Mouse (Mus musculus): ENCODE data around the gene Gsdma2. TPM values are rescaled to one million over a fixed set of nuclear protein-coding genes. Genes with fewer than 3 reads are reported as not detected.
A peak's percentile ranks its signal among the peaks of the same experiment; 100 is the strongest.
"Not testable (repeated sequence)": the region's sequence is repeated elsewhere in the genome, so short reads cannot be mapped to it uniquely, and the experiment has no call there.

Gene Gsdma2
- total RNA-seq, 1 experiment, result not detected

DNA sequence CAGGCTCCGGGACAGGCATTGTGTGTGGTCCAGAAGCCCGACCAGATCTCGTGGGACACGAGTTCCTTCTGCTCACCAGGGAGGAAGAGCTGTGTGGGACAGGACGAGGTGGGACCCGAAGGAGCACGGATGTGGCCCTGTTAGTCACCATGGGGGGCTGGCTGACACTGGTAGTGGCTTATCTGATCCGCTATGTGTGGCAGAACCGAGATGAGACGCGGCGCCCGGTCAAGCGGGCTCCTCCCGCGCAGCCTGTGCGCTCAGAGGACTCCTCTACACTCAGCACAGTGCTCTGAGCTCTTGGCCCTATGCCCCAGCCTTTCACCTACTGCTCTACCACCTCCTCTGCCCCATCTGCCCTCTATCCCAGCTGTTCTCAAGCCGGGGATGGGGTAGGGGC is 47.3 kb upstream of the Gsdma2 start:
- Histone ChIP-seq H3K27ac (ENCODE audit: insufficient read depth, low read depth, low read length, poor library complexity, severe bottlenecking) (no peak overlapping the region), H3K4me3 (ENCODE audit: insufficient read depth in 1 of 2, low read depth in 1 of 2, low read length in 2 of 2, poor library complexity in 1 of 2, severe bottlenecking in 1 of 2) (peak overlapping the region; percentile 33 to 39; a peak in 2 of 4 replicates), H3K9me3 (ENCODE audit: control insufficient read depth, insufficient read depth, low read depth, low read length) (no peaks in the 10 kb centered on the region), H3K36me3 (ENCODE audit: control insufficient read depth, insufficient read depth, low read length, poor library complexity, severe bottlenecking) (no peaks in the 10 kb centered on the region), H3K4me1 (ENCODE audit: control insufficient read depth in 2 of 2, insufficient read depth in 2 of 2, low read length in 2 of 2, poor library complexity in 1 of 2) (peaks cover 0 to 3% of the 10 kb centered on the region in 2 experiments; a peak in 2 of 4 replicates), H3K9ac (ENCODE audit: insufficient read depth, low read depth, low read length, poor library complexity, severe bottlenecking) (no peak overlapping the region)
- TF ChIP-seq CHD2 (IDR thresholded peaks at IDR 0.05; ENCODE audit: low read depth, low read length), result no peak
- TF ChIP-seq HCFC1 (IDR thresholded peaks at IDR 0.05; ENCODE audit: borderline replicate concordance, insufficient read depth, low read length), result no peak
- no peak for TF ChIP-seq ZC3H11A (IDR thresholded peaks at IDR 0.05; ENCODE audit: borderline replicate concordance, low read depth, low read length)
- TF ChIP-seq ZNF384 (IDR thresholded peaks at IDR 0.05; ENCODE audit: low read depth, low read length), result no peak
- no peak for TF ChIP-seq MAFK (IDR thresholded peaks at IDR 0.05; ENCODE audit: insufficient read depth, low read depth, low read length)
- in situ Hi-C loops (cut with MboI; ENCODE audit: low sequenced_read_pairs in 2 of 2, unreplicated experiment in 2 of 2), result no loop called here
- DNase-seq (ENCODE audit: low read depth, low spot score), result no peak

DNA sequence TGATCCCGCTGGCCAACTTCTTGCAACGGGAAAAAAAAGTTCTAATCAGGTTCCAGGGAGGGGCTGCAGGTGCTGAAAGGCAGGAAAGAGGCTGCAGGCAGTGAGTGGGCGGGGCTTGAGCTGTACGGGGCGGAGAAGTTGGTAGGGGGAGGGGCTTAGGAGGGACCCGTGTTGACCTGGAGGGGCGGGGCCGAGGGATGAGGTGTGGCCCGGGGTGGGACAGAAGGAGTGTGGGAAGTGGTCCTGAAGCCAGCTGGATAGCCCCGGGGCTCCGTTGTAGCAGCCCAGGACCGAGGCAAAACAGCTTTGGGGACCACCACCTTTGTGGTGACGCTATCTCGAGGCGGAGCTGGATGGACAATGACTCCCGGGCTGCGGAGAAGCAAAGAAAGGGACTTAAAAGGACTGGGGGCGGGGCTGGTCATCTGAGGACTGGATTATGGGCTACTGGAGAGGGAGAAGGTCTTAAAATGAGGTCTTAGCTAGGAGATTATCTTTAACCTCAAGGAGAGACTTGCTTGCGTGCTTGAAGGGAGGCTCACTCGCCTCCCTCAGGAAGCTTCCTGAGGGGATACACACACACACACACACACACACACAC is 44.4 kb upstream of the Gsdma2 start:
- Histone ChIP-seq H3K9me3 (ENCODE audit: control insufficient read depth, insufficient read depth, low read depth, low read length) (no peaks in the 10 kb centered on the region), H3K9ac (ENCODE audit: insufficient read depth, low read depth, low read length, poor library complexity, severe bottlenecking) (no peak overlapping the region), H3K4me1 (ENCODE audit: control insufficient read depth in 2 of 2, insufficient read depth in 2 of 2, low read length in 2 of 2, poor library complexity in 1 of 2) (peaks cover 0 to 3% of the 10 kb centered on the region in 2 experiments; a peak in 2 of 4 replicates), H3K4me3 (ENCODE audit: insufficient read depth in 1 of 2, low read depth in 1 of 2, low read length in 2 of 2, poor library complexity in 1 of 2, severe bottlenecking in 1 of 2) (peak overlapping the region; percentile 58 to 84), H3K36me3 (ENCODE audit: control insufficient read depth, insufficient read depth, low read length, poor library complexity, severe bottlenecking) (no peaks in the 10 kb centered on the region), H3K27ac (ENCODE audit: insufficient read depth, low read depth, low read length, poor library complexity, severe bottlenecking) (no peak overlapping the region)
- in situ Hi-C loops (cut with MboI; ENCODE audit: low sequenced_read_pairs in 2 of 2, unreplicated experiment in 2 of 2), result no loop called here
- DNase-seq (ENCODE audit: low read depth, low spot score), result peak; percentile 93
- 0 out of 2 replicates have a peak, but pooled peaks have one; percentile 44 for TF ChIP-seq ZNF384 (IDR thresholded peaks at IDR 0.05; ENCODE audit: low read depth, low read length)
- TF ChIP-seq MAFK (IDR thresholded peaks at IDR 0.05; ENCODE audit: insufficient read depth, low read depth, low read length), result no peak

DNA sequence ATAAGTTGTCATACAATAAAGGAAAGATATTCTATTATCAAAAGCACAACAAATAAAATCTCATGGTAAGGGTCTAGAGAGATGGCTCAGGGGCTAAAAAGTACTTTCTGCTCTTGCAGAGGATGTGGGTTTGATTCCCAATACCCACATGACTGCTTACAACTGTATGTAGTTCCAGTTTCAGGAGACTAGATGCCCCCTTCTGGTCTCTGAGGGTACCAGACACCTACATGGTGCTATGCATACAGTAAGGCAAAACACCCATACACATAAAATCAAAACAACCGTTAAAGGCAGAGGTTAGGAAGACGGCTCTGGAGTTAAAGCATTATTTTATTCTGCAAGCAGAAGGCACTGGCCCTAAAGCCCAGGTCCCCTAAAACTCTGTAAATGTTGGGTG is 42.6 kb upstream of the Gsdma2 start:
- no peaks in the 10 kb centered on the region for H3K9me3 ChIP-seq (ENCODE audit: control insufficient read depth, insufficient read depth, low read depth, low read length)
- in situ Hi-C loops (cut with MboI; ENCODE audit: low sequenced_read_pairs in 2 of 2, unreplicated experiment in 2 of 2), result no loop called here
- H3K4me3 ChIP-seq (ENCODE audit: insufficient read depth in 1 of 2, low read depth in 1 of 2, low read length in 2 of 2, poor library complexity in 1 of 2, severe bottlenecking in 1 of 2), result no peak overlapping the region
- peaks cover 0 to 3% of the 10 kb centered on the region in 2 experiments; a peak in 2 of 4 replicates for H3K4me1 ChIP-seq (ENCODE audit: control insufficient read depth in 2 of 2, insufficient read depth in 2 of 2, low read length in 2 of 2, poor library complexity in 1 of 2)
- no peak overlapping the region for H3K9ac ChIP-seq (ENCODE audit: insufficient read depth, low read depth, low read length, poor library complexity, severe bottlenecking)
- no peaks in the 10 kb centered on the region for H3K36me3 ChIP-seq (ENCODE audit: control insufficient read depth, insufficient read depth, low read length, poor library complexity, severe bottlenecking)
- no peak for DNase-seq (ENCODE audit: low read depth, low spot score)
- TF ChIP-seq CHD2 (IDR thresholded peaks at IDR 0.05; ENCODE audit: low read depth, low read length) (no peak), ZC3H11A (IDR thresholded peaks at IDR 0.05; ENCODE audit: borderline replicate concordance, low read depth, low read length) (no peak), ZNF384 (IDR thresholded peaks at IDR 0.05; ENCODE audit: low read depth, low read length) (no peak), HCFC1 (IDR thresholded peaks at IDR 0.05; ENCODE audit: borderline replicate concordance, insufficient read depth, low read length) (no peak), MAFK (IDR thresholded peaks at IDR 0.05; ENCODE audit: insufficient read depth, low read depth, low read length) (no peak)
- no peak overlapping the region for H3K27ac ChIP-seq (ENCODE audit: insufficient read depth, low read depth, low read length, poor library complexity, severe bottlenecking)

DNA sequence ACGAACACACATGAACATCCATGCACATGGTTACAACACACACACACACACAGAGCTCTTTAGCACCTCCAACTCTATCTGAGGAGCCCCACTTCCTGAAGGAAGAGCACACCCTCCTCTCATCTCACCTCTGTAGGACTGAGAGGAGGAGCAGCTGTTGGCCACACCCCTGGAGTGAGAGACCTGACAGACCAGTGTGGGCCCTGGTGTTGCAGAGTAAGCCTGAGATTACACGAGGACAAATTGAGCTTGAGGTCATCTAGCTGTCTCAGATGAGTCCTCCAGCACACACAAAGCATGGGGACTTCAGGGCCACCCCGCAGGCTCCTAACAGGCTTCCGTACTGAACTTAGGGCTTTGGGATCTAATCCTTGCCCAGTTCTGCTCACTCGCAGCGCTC is 41.6 kb upstream of the Gsdma2 start:
- H3K27ac ChIP-seq (ENCODE audit: insufficient read depth, low read depth, low read length, poor library complexity, severe bottlenecking); H3K9me3 ChIP-seq (ENCODE audit: control insufficient read depth, insufficient read depth, low read depth, low read length); H3K9ac ChIP-seq (ENCODE audit: insufficient read depth, low read depth, low read length, poor library complexity, severe bottlenecking); H3K4me1 ChIP-seq (ENCODE audit: control insufficient read depth in 2 of 2, insufficient read depth in 2 of 2, low read length in 2 of 2, poor library complexity in 1 of 2); H3K4me3 ChIP-seq (ENCODE audit: insufficient read depth in 1 of 2, low read depth in 1 of 2, low read length in 2 of 2, poor library complexity in 1 of 2, severe bottlenecking in 1 of 2); in situ Hi-C loops (cut with MboI; ENCODE audit: low sequenced_read_pairs in 2 of 2, unreplicated experiment in 2 of 2); DNase-seq (ENCODE audit: low read depth, low spot score); H3K36me3 ChIP-seq (ENCODE audit: control insufficient read depth, insufficient read depth, low read length, poor library complexity, severe bottlenecking): not testable (repeated sequence)

DNA sequence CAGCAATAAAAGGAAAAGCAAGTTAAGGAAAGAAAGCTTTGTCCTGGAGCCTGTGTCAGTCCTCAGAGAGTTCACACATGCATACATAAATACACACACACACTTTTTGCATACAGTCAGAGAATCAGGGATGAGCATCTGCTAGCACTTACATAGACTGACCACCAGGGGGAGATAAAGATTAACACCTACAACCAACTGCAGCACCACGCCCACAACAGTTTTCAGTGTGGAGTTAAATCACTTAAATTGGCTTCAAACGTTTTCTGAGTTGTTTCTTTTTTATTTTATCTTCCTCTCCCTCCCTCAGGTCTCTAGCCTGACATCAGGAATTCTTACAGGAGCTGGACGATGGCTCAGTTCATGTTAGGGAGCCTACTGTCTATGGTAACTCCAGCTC is 39.8 kb upstream of the Gsdma2 start:
- Histone ChIP-seq H3K4me1 (ENCODE audit: control insufficient read depth in 2 of 2, insufficient read depth in 2 of 2, low read length in 2 of 2, poor library complexity in 1 of 2) (peaks cover 0 to 1% of the 10 kb centered on the region in 2 experiments; a peak in 2 of 4 replicates), H3K4me3 (ENCODE audit: insufficient read depth in 1 of 2, low read depth in 1 of 2, low read length in 2 of 2, poor library complexity in 1 of 2, severe bottlenecking in 1 of 2) (no peak overlapping the region), H3K36me3 (ENCODE audit: control insufficient read depth, insufficient read depth, low read length, poor library complexity, severe bottlenecking) (no peaks in the 10 kb centered on the region), H3K27ac (ENCODE audit: insufficient read depth, low read depth, low read length, poor library complexity, severe bottlenecking) (no peak overlapping the region), H3K9ac (ENCODE audit: insufficient read depth, low read depth, low read length, poor library complexity, severe bottlenecking) (no peak overlapping the region), H3K9me3 (ENCODE audit: control insufficient read depth, insufficient read depth, low read depth, low read length) (0 out of 2 replicates have a peak, but pooled peaks cover 1% of the 10 kb centered on the region)
- DNase-seq (ENCODE audit: low read depth, low spot score), result peak; percentile 40
- no peak for TF ChIP-seq MAFK (IDR thresholded peaks at IDR 0.05; ENCODE audit: insufficient read depth, low read depth, low read length)
- TF ChIP-seq ZC3H11A (IDR thresholded peaks at IDR 0.05; ENCODE audit: borderline replicate concordance, low read depth, low read length), result peak; percentile 50
- TF ChIP-seq HCFC1 (IDR thresholded peaks at IDR 0.05; ENCODE audit: borderline replicate concordance, insufficient read depth, low read length), result no peak
- TF ChIP-seq CHD2 (IDR thresholded peaks at IDR 0.05; ENCODE audit: low read depth, low read length), result no peak
- in situ Hi-C loops (cut with MboI; ENCODE audit: low sequenced_read_pairs in 2 of 2, unreplicated experiment in 2 of 2), result no loop called here
